Mouse (Mus musculus) liver (tissue): ENCODE results near the gene Ulk4.

ENCODE experiments used
- DNase-seq: peaks from one replicate; pipeline ENCODE4 v3.0.0-alpha.2; 2020; ENCODE audit warnings: mixed read lengths

Gene Ulk4

DNA sequence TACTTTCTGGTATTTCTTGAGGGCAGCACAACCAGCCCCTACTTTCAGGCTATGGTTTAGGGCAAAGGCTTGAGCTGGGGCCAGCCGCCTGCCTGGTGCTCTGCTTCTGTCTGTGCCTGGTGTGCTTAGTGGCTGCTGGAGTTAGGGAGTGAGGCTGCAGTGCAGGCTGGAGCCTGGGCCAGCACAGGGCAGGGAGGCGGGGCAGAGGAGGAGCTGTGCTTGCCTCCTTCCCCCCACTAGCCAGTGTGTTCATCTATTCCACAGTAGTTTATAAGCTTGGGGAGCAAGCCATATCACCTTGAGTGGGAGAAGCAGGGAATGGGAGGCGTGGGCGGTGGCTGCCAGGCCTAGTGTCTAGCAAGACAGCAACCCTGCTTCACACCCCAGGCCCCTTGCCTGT is 313.9 kb downstream of the Ulk4 start:
- no peak for DNase-seq

DNA sequence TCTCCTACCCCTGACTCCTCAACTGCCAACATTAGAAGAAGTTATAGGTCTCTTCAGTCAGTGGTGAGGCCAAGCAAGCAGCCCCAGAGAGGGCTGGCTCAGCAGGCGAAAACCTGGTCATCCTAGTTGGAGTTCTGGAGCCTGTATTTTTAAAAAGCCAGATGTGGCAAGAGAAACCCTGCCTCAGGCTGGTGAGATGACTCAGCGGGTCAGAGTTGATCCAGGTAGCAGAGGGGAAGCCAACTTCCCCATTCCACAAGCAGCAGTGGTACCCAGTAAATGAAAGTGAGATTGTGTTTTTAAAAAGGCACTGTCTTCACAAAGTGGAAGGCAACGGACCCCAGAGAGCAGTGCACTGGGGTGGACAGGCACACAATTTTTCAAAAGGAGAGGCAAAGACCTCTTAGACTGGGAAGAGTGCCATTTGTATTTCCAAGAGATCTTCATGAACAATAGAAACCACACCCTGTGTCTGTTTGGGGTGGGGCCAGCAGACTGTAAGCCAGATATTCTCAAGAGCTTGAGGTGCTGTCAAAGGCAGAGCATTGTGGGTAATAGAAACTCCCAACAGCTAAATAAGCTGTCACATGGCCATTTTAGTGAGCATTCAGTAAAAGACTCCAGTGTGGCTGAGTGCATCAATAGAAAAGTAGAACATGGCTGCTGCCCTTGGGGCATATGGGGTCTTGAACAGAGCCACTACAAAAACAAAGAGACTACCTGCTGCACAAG is 314.9 kb downstream of the Ulk4 start:
- peak; percentile 27 for DNase-seq

GRCm38 (mm10) chr9:120961466-120961865 is 315.5 kb downstream of the Ulk4 start:
- DNase-seq = no peak

DNA sequence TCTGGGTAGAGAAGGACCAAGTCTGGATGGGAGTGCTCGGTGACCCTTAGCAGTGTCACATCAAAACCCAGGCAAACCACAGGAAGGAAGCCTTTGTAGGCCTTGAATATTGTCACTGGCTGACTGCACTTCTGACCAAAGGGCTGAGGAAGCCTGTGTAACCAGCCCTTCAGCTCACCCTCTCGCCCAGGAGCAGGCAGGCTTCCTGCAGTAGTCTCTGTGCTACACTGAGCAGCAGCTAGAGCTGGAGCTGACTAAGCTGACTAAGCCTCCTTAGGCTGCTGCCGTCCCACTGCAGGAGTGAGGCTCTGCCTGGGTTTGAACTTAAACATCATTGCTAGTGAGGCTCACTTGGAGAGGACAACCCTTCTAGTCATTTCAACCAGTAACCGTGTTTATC is 316.4 kb downstream of the Ulk4 start:
- no peak for DNase-seq

GRCm38 (mm10) chr9:120959225-120959624 is 317.8 kb downstream of the Ulk4 start:
- DNase-seq = no peak

DNA sequence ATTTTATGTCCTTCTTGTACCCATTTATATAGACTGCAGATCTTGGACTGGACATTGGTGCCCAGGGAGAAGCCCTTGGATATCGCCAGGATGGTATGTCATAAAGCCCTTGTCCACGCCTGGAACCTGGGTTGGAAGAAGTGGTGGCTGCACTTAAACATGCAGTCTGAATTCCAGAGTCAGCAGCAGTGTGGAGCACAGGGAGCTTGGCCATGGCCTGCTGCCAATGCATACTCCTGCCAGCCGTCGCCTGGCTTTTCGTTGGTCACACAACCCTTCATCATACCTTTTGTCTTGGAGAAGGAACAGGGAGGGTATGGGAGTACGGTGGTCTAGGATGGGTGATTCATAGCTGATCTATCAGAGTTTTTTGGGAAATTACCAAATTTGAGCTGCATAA is 318.4 kb downstream of the Ulk4 start:
- no peak for DNase-seq

GRCm38 (mm10) chr9:120958051-120958450 is 318.9 kb downstream of the Ulk4 start:
- DNase-seq = no peak

DNA sequence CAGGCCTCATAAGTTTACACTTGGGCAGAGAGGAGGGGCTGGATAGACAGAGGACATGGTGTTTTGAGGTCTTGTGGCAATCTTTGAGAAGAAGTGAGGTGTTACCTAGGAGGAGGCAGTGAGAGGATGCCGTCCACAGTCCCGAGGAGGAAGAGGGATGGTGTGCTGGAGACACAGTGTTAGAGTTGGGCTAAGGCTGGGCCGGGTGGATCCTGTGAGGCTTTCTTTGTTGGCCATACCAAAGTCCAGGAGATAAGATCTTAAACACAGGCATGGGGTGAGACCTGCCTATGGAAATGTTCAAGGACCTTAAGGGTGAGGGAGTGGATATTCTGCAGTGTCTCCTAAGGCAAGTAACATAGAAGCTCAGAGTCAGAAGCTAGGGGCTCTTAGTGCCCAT is 325.1 kb downstream of the Ulk4 start:
- DNase-seq = no peak

DNA sequence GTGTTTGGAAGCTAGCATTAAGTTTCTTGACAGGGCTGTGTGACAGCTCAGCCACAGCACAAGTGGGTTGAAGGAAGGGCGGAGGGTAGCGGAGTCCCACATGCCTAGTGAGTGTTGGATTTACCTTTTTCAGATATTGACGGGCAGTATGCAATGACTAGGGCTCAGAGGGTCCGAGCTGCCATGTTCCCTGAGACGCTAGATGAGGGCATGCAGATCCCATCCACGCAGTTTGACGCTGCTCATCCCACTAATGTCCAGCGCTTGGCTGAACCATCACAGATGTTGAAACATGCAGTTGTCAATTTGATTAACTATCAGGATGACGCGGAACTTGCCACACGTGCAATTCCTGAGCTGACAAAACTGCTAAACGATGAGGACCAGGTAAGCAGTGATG is 326.2 kb downstream of the Ulk4 start:
- DNase-seq = no peak

- no peak for DNase-seq
Measured at GRCm38 (mm10) chr9:120948832-120949231, 328.2 kb downstream of the Ulk4 start.

DNA sequence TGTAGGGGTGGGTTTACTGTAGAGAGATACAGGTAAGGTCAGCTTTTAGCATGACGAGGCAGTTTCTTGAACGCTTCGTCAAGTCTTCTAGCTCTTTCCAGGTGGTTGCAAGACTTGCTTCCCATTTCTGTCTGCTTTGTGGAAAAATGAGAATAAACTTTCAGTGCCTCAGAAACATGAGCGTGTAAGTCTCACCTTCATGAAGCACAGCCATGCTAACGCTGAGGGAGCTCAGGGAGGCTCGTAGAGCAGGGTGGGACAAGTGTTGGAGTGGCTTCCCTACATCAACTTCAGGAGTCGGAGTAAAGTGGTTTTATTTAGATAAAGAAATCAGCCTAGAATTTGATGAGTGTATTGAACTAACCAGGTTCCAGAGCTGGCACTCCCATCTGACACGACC is 330.9 kb downstream of the Ulk4 start:
- no peak for DNase-seq

GRCm38 (mm10) chr9:120944211-120944610 is 332.8 kb downstream of the Ulk4 start:
- no peak for DNase-seq

GRCm38 (mm10) chr9:120943757-120944156 is 333.2 kb downstream of the Ulk4 start:
- DNase-seq = no peak

DNA sequence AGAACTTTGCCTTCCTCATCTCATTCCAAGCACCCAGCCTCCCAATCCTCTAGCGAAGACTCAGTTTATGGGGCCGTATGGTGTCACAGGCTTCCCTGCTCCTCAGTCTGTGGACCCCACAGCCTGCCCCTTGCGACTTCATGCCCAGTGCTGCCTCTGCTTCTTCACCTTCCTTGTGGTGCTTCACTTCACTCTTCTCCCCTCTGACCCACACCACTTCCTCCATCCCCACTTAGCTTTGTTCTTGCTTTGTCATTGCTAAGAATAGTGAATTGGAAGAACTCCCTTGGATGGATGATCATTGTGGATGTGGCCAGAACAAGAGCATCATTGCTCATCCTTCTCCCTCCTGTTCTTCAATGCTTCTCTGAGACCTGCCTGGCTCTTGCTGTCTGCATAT is 336.1 kb downstream of the Ulk4 start:
- no peak for DNase-seq

- DNase-seq = peak; percentile 69
Measured at GRCm38 (mm10) chr9:120936351-120936750, 340.6 kb downstream of the Ulk4 start.

DNA sequence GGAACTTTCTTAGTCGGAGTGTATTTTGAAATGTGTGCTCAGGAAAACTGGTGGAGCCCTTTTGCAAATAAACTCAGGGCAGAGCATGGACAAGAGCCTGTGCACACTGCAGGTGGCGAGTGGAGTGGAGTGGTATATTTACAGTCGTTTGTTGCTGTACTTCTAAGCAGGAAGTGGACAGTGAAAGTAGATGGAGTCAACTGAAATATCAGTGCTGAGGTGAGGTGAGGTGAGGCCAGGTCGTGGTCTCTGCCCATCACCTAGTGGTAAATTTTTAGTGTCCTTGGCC is 341.4 kb downstream of the Ulk4 start:
- DNase-seq = no peak

DNA sequence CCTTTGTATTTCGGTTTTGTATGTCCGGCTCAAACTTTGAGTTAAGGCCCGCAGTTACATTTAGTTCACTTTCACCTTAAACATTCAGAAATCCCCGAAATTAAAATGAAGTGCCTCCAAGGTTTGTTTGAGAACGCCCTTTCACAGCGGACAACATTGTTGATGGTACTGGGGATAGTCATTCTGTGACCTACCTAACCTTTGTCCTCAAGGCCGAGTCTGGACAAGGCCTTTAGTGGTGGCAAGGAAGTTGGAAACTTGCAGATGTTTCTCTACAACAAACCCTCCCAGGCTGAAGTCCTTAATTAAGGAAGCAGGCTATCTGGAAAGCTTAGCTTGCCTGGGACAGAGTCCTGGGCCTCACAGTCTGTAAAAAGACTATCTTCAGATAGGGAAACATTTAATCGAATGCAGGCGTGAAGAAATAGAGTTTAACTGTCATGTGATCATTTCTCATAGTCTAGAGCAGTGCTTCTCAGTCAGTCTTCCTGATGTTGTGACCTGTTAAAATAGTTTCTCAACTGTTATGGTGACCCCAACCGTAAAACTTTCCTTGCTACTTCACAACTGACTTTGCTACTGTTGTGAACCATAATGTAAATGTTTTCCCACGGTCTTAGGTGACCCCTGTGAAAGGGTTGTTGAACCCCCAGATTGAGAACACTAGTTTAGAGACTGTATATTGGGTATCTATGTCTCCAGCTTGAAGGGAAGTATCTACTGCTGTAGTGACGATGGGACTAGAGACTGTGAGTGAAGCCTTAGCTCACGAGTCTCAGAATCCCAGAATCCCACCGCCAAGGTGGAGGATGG is 342.0 kb downstream of the Ulk4 start:
- DNase-seq = no peak

DNA sequence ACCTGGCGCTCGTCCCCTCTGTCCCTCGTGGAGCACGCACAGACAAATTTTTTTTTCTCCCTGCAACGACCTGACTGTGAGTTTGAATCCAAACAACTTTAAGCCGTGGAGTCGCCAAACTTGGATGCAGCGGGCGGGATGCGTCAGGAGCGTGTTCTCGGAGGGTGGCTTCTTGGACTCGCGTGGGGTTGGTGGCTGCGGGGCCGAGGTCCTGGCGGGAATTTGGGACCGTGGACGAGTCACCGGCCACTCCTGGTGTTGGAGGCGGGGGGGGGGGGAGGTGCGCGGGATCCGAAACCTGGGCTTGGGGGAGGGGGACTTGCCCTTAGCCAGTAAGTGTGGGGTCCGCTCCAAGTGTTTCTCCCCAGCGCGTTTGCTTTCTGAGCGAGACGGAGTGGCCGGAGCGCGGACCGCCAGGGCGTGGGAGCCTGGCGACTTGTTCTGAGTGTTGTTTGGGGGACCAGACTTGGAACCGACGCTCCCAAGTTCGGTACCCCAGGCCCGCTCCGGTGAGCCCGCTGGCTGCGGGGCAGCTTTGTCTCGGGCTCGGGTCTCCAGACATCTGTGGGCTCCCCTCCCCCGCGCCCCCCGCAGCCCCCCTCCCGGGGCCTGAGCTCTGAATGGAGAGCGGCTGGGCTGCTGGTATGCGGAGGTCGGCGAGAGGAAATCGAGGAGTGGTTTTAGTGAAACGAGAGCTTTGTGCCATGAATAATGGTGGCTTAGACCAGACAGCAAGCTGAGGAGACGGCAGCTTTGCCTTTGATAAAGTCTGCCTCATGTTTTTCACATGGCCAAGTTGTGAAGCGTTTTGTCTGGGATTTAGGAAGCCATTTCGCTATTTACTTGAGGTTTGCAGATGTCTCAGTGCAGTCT is 342.9 kb downstream of the Ulk4 start:
- peak; percentile 56 for DNase-seq

DNA sequence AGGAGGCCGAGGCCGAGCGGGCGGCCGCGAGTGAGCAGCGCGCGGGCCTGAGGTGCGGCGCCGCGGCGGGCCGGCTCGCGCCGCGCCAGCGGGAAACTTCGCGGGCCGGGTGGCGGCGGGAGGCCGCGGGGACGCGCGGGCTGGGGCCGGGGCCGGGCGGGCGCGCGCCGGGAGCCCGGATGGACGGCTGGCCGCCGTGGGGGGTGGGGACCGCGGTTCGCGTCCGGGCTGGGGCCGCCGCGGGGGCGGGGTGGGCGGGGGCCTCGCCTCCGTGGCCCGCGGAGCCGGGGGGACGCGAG is 343.5 kb downstream of the Ulk4 start:
- DNase-seq = no peak

GRCm38 (mm10) chr9:120932797-120933586 is 344.0 kb downstream of the Ulk4 start:
- DNase-seq = peak; percentile 98

- DNase-seq = no peak
Measured at GRCm38 (mm10) chr9:120932371-120932770, 344.6 kb downstream of the Ulk4 start.

GRCm38 (mm10) chr9:120930811-120931210 is 346.2 kb downstream of the Ulk4 start:
- no peak for DNase-seq

GRCm38 (mm10) chr9:120930021-120930420 is 347.0 kb downstream of the Ulk4 start:
- DNase-seq = no peak
